Mouse (Mus musculus) forebrain, postnatal 0 days (tissue): ENCODE measurements around the gene Pf4. TPM values are rescaled to one million over a fixed set of nuclear protein-coding genes. Genes with fewer than 3 reads are reported as not detected.

ENCODE experiments used
- ATAC-seq: fragments of 200-750 bp; cut with Nextera tagmentation; 2 replicates; pipeline ENCODE4 v1.8.0; 2017; ENCODE audit warnings: mild to moderate bottlenecking, moderate library complexity
- DNase-seq: peaks from one replicate; pipeline ENCODE4 v3.0.0-alpha.2; 2015
- H3K27ac ChIP-seq: fragments of 300-500 bp; sonication (generic); 2 replicates; pipeline ENCODE4 v1.5.1; 2014; ENCODE audit warnings: low read depth, mild to moderate bottlenecking, antibody characterized with exemption, low read length, moderate library complexity, mixed read lengths
- H3K27me3 ChIP-seq: fragments of 300-500 bp; sonication (generic); 2 replicates; pipeline ENCODE4 v1.6.1; 2014; ENCODE audit warnings: mild to moderate bottlenecking, low read length, mixed read lengths; ENCODE audit not compliant: insufficient read depth
- H3K36me3 ChIP-seq: fragments of 300-500 bp; sonication (generic); 2 replicates; pipeline ENCODE4 v1.6.1; 2014; ENCODE audit warnings: mild to moderate bottlenecking, moderate library complexity; ENCODE audit not compliant: insufficient read depth
- H3K4me1 ChIP-seq: fragments of 300-500 bp; sonication (generic); 2 replicates; pipeline ENCODE4 v1.6.1; 2014; ENCODE audit warnings: antibody characterized with exemption; ENCODE audit not compliant: insufficient read depth
- H3K4me2 ChIP-seq: fragments of 300-500 bp; sonication (generic); 2 replicates; pipeline ENCODE4 v1.6.1; 2014; ENCODE audit warnings: low read depth, mild to moderate bottlenecking, moderate library complexity
- H3K4me3 ChIP-seq: fragments of 300-500 bp; sonication (generic); 2 replicates; pipeline ENCODE4 v1.5.1; 2014; ENCODE audit warnings: low read depth, low read length, mixed read lengths
- H3K9ac ChIP-seq: fragments of 300-500 bp; sonication (generic); 2 replicates; pipeline ENCODE4 v1.6.1; 2014; ENCODE audit warnings: mild to moderate bottlenecking
- H3K9me3 ChIP-seq: fragments of 300-500 bp; sonication (generic); 2 replicates; pipeline ENCODE4 v1.6.1; 2016; ENCODE audit warnings: low read length
- CTCF ChIP-seq: sonication (generic); IDR thresholded peaks from 2 replicates; pipeline ENCODE4 v1.5.1; 2016; ENCODE audit warnings: antibody characterized with exemption, control low read depth, low read depth
- WGBS: fragments of 180-500 bp; shearing (Covaris S2); extraction: QIAGEN DNeasy Blood & Tissue Kit; methylation state at CpG from one replicate; pipeline ENCODE4 v1.1.7; 2014; 5-methylcytosine and 5-hydroxymethylcytosine counted together
- polyA plus RNA-seq: library from polyadenylated mRNA; unstranded; fragments of >200 nt; fragmentation: Nextera tagmentation; extraction: Ambion mirVana; gene quantifications from 2 replicates; pipeline ENCODE4 v1.2.1, GENCODE M21; 2015
- total RNA-seq: library from RNA; depleted of rRNA; stranded (reverse); fragments of >200 nt; gene quantifications from 2 replicates; pipeline ENCODE4 v1.2.3, GENCODE M21; 2014

The Pf4 gene
- total and polyA plus RNA-seq, 2 experiments from 2014 or later, result 45.7 to 61.0 TPM

DNA sequence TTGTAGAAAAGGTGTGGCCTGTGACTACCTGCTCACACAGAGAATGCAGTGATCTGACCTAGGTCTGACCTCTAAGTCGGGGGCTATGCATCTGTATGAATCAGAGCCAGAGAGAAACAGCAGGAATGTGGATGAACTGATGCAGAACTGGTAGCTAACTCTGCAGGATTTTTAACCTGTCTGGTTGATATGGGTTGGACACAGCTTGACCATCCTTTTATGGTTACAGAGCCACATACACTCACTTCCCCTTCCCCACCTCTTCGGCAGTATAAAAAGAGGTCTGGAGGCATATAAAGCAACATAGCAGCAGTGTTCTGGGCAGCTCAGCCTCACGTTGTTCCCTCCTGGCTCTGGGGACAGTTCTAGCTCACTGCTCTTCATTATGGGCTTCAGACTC is 4.0 kb upstream of the Pf4 start, which contains the start of gene Ppbp:
Gene Ppbp (plus strand): TSS at position 301 of the 400 bp plus-strand sequence.
- WGBS, result 72% methylated on average over 3 of the region's 3 CpGs
- H3K4me2 ChIP-seq, result no peak within 1 kb of the TSS
- no peak within 1 kb of the TSS for H3K9ac ChIP-seq
- no peak for TF ChIP-seq CTCF
- no peak within 1 kb of the TSS for H3K27ac ChIP-seq
- no peaks in the 10 kb centered on the region for H3K36me3 ChIP-seq
- ATAC-seq, result no peak
- no peaks in the 10 kb centered on the region for H3K27me3 ChIP-seq
- no peaks in the 10 kb centered on the region for H3K4me1 ChIP-seq
- H3K4me3 ChIP-seq, result no peak within 1 kb of the TSS
- DNase-seq, result no peak
- H3K9me3 ChIP-seq, result no peaks in the 10 kb centered on the region

DNA sequence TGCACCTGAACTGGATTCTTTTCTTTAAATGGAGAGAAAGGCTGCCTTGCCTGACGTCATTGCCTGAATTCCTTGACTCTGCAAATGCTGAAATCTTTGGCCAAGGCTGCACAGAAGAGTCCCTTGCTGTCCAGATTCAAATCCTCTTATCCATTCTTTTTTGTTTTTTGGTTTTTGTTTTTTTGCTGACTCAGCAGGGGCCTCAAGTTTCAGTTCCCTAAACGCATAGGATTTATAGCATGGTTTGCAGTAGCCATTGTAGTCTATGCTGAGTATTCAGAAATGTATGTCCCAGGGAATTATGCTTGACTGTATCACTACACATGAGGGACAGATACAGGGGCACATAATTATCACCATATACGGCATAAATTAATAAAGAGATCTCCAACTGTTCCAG is 866 bp upstream of the Pf4 start:
- ATAC-seq (no peak), DNase-seq (no peak)
- H3K27ac ChIP-seq, result no peak overlapping the region
- no peaks in the 10 kb centered on the region for H3K36me3 ChIP-seq
- no peak overlapping the region for H3K9ac ChIP-seq
- no peaks in the 10 kb centered on the region for H3K9me3 ChIP-seq
- 71% methylated on average over 3 of the region's 3 CpGs for WGBS
- H3K4me1 ChIP-seq, result no peaks in the 10 kb centered on the region
- H3K4me2 ChIP-seq, result no peak overlapping the region
- no peak for TF ChIP-seq CTCF
- H3K27me3 ChIP-seq, result no peaks in the 10 kb centered on the region
- H3K4me3 ChIP-seq, result no peak overlapping the region

DNA sequence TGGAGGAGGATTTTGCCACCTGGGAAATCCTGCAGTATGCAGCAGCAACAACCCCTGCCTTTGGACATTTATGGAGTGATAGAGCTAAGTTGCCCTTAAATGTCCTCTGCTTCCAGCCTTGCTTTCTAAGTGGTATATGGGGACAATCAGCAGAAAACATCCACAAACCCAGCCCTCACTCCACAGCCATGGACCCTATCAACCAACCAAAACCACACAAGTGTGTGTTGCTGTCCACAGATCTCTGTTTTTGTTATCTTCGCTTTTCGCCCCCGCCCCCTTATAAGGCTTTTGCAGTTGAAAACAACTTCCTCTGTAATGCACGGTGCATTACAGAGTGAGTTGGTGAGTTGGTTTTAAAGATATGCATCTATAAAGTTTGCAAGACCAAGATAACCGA is 3.3 kb downstream of the Pf4 start:
- ATAC-seq, result no peak
- H3K27ac ChIP-seq, result no peak overlapping the region
- no peak overlapping the region for H3K9ac ChIP-seq
- H3K4me3 ChIP-seq, result no peak overlapping the region
- no peak for TF ChIP-seq CTCF
- no peak for DNase-seq
- H3K9me3 ChIP-seq, result no peaks in the 10 kb centered on the region
- no peak overlapping the region for H3K4me2 ChIP-seq
- no peaks in the 10 kb centered on the region for H3K27me3 ChIP-seq
- WGBS, result 93% methylated on average over 5 of the region's 5 CpGs
- no peaks in the 10 kb centered on the region for H3K36me3 ChIP-seq
- no peaks in the 10 kb centered on the region for H3K4me1 ChIP-seq

DNA sequence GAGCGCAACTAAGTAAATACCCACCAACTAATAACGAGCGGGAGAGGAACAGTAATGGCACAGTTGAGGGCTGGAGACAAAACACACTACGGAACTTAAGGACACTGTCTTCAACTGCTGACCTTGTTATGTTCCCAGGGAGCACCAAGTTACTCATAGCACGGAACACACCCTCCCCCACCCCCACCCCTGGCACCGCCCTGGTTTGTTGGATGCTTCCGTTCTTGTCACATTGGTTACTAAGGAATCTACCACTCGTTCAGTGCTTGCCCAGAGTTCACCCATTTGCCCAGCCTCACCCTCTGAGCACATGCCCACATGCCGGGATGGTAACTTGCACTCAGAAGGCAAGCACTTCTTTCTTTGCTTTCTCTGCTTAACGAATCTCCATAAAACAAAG is 5.4 kb downstream of the Pf4 start:
- no peaks in the 10 kb centered on the region for H3K4me1 ChIP-seq
- H3K4me2 ChIP-seq, result no peak overlapping the region
- no peaks in the 10 kb centered on the region for H3K36me3 ChIP-seq
- TF ChIP-seq CTCF, result no peak
- H3K27ac ChIP-seq, result no peak overlapping the region
- H3K4me3 ChIP-seq, result no peak overlapping the region
- H3K9ac ChIP-seq, result no peak overlapping the region
- 60% methylated on average over 10 of the region's 10 CpGs for WGBS
- ATAC-seq (no peak), DNase-seq (no peak)
- no peaks in the 10 kb centered on the region for H3K27me3 ChIP-seq
- H3K9me3 ChIP-seq, result no peaks in the 10 kb centered on the region

DNA sequence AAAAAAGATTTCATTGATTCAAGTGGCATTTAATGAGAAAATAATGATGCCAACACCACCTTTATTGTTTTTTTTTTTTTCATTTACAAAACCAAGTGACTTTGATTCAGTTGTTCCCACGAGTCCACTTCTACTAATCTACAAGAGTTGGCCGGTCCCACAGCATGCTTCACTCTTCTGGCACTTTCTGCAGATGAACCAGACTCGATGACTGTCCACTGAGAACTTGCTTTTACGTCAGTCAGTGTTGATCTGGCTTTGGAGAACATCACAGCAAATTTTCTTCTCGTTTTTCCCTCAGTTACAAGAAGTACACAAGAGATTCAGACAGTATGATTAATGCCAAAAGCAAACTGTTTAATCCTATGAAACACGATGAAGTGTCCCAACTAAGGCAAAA is 6.6 kb downstream of the Pf4 start:
- no peaks in the 10 kb centered on the region for H3K27me3 ChIP-seq
- TF ChIP-seq CTCF, result no peak
- WGBS, result 84% methylated on average over 6 of the region's 6 CpGs

DNA sequence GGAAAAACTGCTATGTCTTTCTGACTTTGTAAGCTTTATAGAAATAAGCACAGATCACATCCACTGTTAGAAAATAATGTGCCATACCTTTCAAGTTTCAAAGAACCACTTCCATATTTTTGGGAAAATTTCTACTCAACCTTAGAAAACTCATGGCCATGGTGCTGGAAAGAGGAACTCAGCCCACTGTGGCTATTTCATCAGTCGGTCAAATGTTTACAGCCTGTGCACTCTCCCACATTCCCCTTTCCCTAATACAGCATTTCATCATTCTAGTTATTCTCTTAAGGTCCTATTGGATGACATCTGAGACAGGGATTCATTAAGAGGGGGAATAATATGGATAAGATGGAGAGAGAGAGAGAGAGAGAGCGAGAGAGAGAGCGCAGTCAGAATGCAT is 11.5 kb downstream of the Pf4 start:
- no peak overlapping the region for H3K27ac ChIP-seq
- H3K9ac ChIP-seq, result no peak overlapping the region
- no peaks in the 10 kb centered on the region for H3K27me3 ChIP-seq
- H3K4me1 ChIP-seq, result peaks cover 4% of the 10 kb centered on the region; the same call in 1 of the 2 replicates
- no peaks in the 10 kb centered on the region for H3K36me3 ChIP-seq
- DNase-seq (no peak), ATAC-seq (no peak)
- WGBS, result 90% methylated on average over 3 of the region's 3 CpGs
- no peak for TF ChIP-seq CTCF
- no peaks in the 10 kb centered on the region for H3K9me3 ChIP-seq
- no peak overlapping the region for H3K4me2 ChIP-seq
- no peak overlapping the region for H3K4me3 ChIP-seq

More for the DNA sequence above, 6.6 kb downstream of the Pf4 start:
- Histone ChIP-seq H3K27ac (no peak overlapping the region), H3K4me2 (no peak overlapping the region), H3K4me1 (no peaks in the 10 kb centered on the region), H3K36me3 (no peaks in the 10 kb centered on the region), H3K9me3 (no peaks in the 10 kb centered on the region), H3K4me3 (no peak overlapping the region), H3K9ac (no peak overlapping the region)
- no peak for DNase-seq
- ATAC-seq, result no peak

DNA sequence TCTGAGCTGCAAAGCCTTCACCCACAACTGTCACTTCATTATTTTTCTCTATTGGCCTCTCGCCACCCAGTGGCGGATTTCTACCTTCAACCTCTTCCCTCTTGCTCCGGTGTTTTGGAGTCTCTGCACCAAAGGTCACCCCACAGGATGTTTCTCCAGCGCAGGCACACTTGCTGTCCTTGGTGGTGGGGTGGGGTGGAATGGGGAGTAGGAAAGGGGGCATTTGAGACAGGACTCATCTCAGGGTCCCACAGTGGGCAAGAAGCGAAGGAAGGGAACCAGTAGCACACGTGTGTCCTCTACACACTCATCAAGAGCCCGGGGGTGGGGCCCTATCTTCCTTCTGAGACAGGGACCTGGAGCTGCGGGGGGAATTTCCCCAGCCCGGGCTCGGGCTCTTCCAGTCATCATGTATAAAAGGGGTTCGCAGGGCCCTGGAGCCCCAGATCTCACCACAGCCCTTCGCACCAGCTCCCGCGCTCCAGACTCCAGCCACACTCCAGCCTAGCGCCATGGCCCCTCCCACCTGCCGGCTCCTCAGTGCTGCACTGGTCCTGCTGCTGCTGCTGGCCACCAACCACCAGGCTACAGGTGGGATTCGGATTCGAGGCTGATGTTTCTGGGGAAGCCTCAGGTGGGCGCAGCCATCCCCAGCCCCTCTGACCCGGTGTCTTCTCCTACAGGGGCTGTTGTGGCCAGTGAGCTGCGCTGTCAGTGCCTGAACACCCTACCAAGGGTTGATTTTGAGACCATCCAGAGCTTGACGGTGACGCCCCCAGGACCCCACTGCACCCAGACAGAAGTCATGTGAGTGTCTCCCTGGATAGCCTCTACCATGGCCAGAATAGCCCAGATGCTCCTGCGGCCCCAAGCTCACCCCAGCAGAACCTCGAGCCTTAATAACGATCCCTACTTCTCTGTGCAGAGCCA is 13.7 kb downstream of the Pf4 start, which contains the start of gene Cxcl3:
Gene Cxcl3 (plus strand): TSS at position 445 of the 930 bp plus-strand sequence.
- H3K4me3 ChIP-seq, result peak within 1 kb of the TSS; percentile 27
- peaks cover 4% of the 10 kb centered on the region; the same call in 1 of the 2 replicates for H3K4me1 ChIP-seq
- DNase-seq (peak; percentile 39), ATAC-seq (peak; percentile 75)
- H3K4me2 ChIP-seq, result peak within 1 kb of the TSS; percentile 50
- H3K9ac ChIP-seq, result 0 out of 2 replicates have a peak within 1 kb of the TSS, but pooled peaks have one; percentile 22
- H3K27ac ChIP-seq, result no peak within 1 kb of the TSS
- no peaks in the 10 kb centered on the region for H3K9me3 ChIP-seq
- peak; percentile 24; the same call in 1 of the 2 replicates for TF ChIP-seq CTCF
- 16% methylated on average over 26 of the region's 26 CpGs for WGBS
- H3K27me3 ChIP-seq, result no peaks in the 10 kb centered on the region
- no peaks in the 10 kb centered on the region for H3K36me3 ChIP-seq
